Mouse (Mus musculus) cortical plate, adult 2 months (tissue): Measurements from ENCODE around the gene Spcs3.

ENCODE experiments used
- CTCF ChIP-seq: fragments of 200-500 bp; IDR thresholded peaks from 2 replicates; pipeline ENCODE4 v1.5.1; 2011; ENCODE audit warnings: mild to moderate bottlenecking, control low read depth, low read length; ENCODE audit not compliant: insufficient read depth; ENCODE audit errors: extremely low read depth
- POLR2A ChIP-seq: fragments of 200-500 bp; IDR thresholded peaks from 2 replicates; pipeline ENCODE4 v1.6.1; 2011; ENCODE audit warnings: mild to moderate bottlenecking, low read length, control low read depth; ENCODE audit not compliant: insufficient read depth; ENCODE audit errors: extremely low read depth

- TF ChIP-seq POLR2A (no peak), CTCF (no peak)
These were observed 20.3 kb upstream of the Spcs3 start for GRCm38 (mm10) chr8:54550026-54550574.
